26 mouse cellular contexts compared by ENCODE assay signal in genomic region chr10:122291091-122291490, GRCm38 (mm10).
DNase-seq lines count a peak whose midpoint lies in the region; ATAC-seq and TF ChIP-seq lines count a peak whose summit lies in the region.
"Had no signal": no experiment of that assay in that cellular context is flagged by ENCODE, and none has a peak within 500 bp of the region (broad histone marks: within the 10 kb centered on the region; RNA-seq: fewer than 3 reads in every experiment).

No protein-coding gene starts in this region.

- H3K4me2 ChIP-seq in kidney, postnatal 0 days (ENCODE audit: low read length) = no peak overlapping the region
- H3K4me2 ChIP-seq: heart, embryonic 13.5 days; limb, embryonic 12.5 days; liver, embryonic 13.5 days had no signal

- H3K27ac ChIP-seq in gastrocnemius, adult 2 months = peak overlapping the region; percentile 46; the same call in 1 of the 2 replicates
- H3K27ac ChIP-seq in kidney, postnatal 0 days = no peak overlapping the region
- H3K27ac ChIP-seq in embryonic fibroblast, embryonic 13.5 days (ENCODE audit: insufficient read depth, low read length) = peak overlapping the region; percentile 73
- no peak overlapping the region for H3K27ac ChIP-seq in cerebellum, adult 2 months (ENCODE audit: insufficient read depth, low read length)
- H3K27ac ChIP-seq: forebrain, embryonic 10.5 days; heart, embryonic 13.5 days; hindbrain, embryonic 10.5 days; limb, embryonic 12.5 days; liver, embryonic 13.5 days had no signal

- 56% methylated on average over 5 of the region's 5 CpGs for WGBS in kidney, postnatal 0 days
- 83% methylated on average over 5 of the region's 5 CpGs for WGBS in cerebellum, adult 2 months

- TF ChIP-seq CTCF in gastrocnemius, adult 2 months (IDR thresholded peaks at IDR 0.05) = no peak
- no peak for TF ChIP-seq CTCF in kidney, postnatal 0 days (IDR thresholded peaks at IDR 0.05; ENCODE audit: low read depth)
- TF ChIP-seq CTCF in embryonic fibroblast, embryonic 13.5 days (IDR thresholded peaks at IDR 0.05; ENCODE audit: borderline replicate concordance, insufficient read depth, low read length) = no peak
- no peak for TF ChIP-seq CTCF in cerebellum, adult 2 months (IDR thresholded peaks at IDR 0.05; ENCODE audit: borderline replicate concordance, insufficient read depth, low read depth, low read length)

- TF ChIP-seq POLR2A in embryonic fibroblast, embryonic 13.5 days (IDR thresholded peaks at IDR 0.05; ENCODE audit: low read depth, low read length) = no peak
- TF ChIP-seq POLR2A in cerebellum, adult 2 months (IDR thresholded peaks at IDR 0.05; ENCODE audit: borderline replicate concordance, insufficient read depth, low read length) = no peak

- DNase-seq in gastrocnemius, adult 2 months = peak; percentile 22
- no peak for DNase-seq in gastrocnemius, postnatal 10 days
- DNase-seq in kidney, postnatal 0 days (ENCODE audit: low spot score) = peak; percentile 64
- DNase-seq in kidney, postnatal 25 days = no peak
- peak; percentile 25 to 40 for DNase-seq in heart, postnatal 14 days
- no peak for DNase-seq in retina, embryonic 14.5 days (ENCODE audit: low spot score)
- DNase-seq in cerebellum, adult 2 months = no peak
- DNase-seq: adrenal gland, postnatal 14 days; cerebellum, adult 9-10 months; layer of hippocampus, postnatal 36 days; liver, embryonic 13.5 days; lung, adult 2 months; lung, postnatal 36 days; midbrain, embryonic 14.5 days; right cerebral cortex, postnatal 14 days; thymus, adult 18-20 months had no signal

- H3K9ac ChIP-seq in kidney, postnatal 0 days (ENCODE audit: low read depth, low read length) = no peak overlapping the region
- H3K9ac ChIP-seq: heart, embryonic 13.5 days; limb, embryonic 12.5 days; liver, embryonic 13.5 days had no signal

- no peaks in the 10 kb centered on the region for H3K4me1 ChIP-seq in kidney, postnatal 0 days (replicated peaks; ENCODE audit: insufficient read depth, low read length)
- H3K4me1 ChIP-seq in embryonic fibroblast, embryonic 13.5 days (ENCODE audit: control insufficient read depth, insufficient read depth, low read length) = no peaks in the 10 kb centered on the region
- H3K4me1 ChIP-seq in cerebellum, adult 2 months (ENCODE audit: control insufficient read depth, insufficient read depth, low read length) = no peaks in the 10 kb centered on the region
- H3K4me1 ChIP-seq: forebrain, embryonic 10.5 days; heart, embryonic 13.5 days; limb, embryonic 12.5 days; liver, embryonic 13.5 days had no signal

- no peaks in the 10 kb centered on the region for H3K27me3 ChIP-seq in kidney, postnatal 0 days (ENCODE audit: insufficient read depth, low read length)
- no peaks in the 10 kb centered on the region for H3K27me3 ChIP-seq in cerebellum, adult 2 months (ENCODE audit: control insufficient read depth, insufficient read depth, low read length)
- H3K27me3 ChIP-seq: heart, embryonic 13.5 days; limb, embryonic 12.5 days; liver, embryonic 13.5 days; megakaryocyte, embryonic 14.5 days had no signal

- no peaks in the 10 kb centered on the region for H3K36me3 ChIP-seq in kidney, postnatal 0 days (ENCODE audit: insufficient read depth, low read length)
- H3K36me3 ChIP-seq: forebrain, embryonic 10.5 days; heart, embryonic 13.5 days; hindbrain, embryonic 10.5 days; limb, embryonic 12.5 days; liver, embryonic 13.5 days had no signal

- no peak for ATAC-seq in kidney, postnatal 0 days (replicated peaks; ENCODE audit: low FRiP score, low read depth)
- ATAC-seq: CD4-positive, CD25-positive, alpha-beta regulatory T cell, adult 4 months; forebrain, embryonic 16.5 days; hindbrain, embryonic 16.5 days; intestine, embryonic 16.5 days had no signal

- intact Hi-C loops in gastrocnemius, adult 2 months (cut with DNase I) = no loop called here
- intact Hi-C loops in heart, postnatal 14 days (cut with DNase I) = no loop called here

- H3K4me3 ChIP-seq in gastrocnemius, adult 2 months = no peak overlapping the region
- H3K4me3 ChIP-seq in kidney, postnatal 0 days (replicated peaks; ENCODE audit: low read depth, low read length) = no peak overlapping the region
- no peak overlapping the region for H3K4me3 ChIP-seq in embryonic fibroblast, embryonic 13.5 days (ENCODE audit: insufficient read depth, low read length)
- no peak overlapping the region for H3K4me3 ChIP-seq in cerebellum, adult 2 months (replicated peaks; ENCODE audit: insufficient read depth, low read depth, low read length)
- H3K4me3 ChIP-seq: forebrain, embryonic 10.5 days; heart, embryonic 13.5 days; hindbrain, embryonic 10.5 days; limb, embryonic 12.5 days; liver, embryonic 13.5 days; megakaryocyte, embryonic 14.5 days had no signal

- no peaks in the 10 kb centered on the region for H3K9me3 ChIP-seq in kidney, postnatal 0 days (replicated peaks; ENCODE audit: low read length)
- H3K9me3 ChIP-seq: forebrain, embryonic 10.5 days; heart, embryonic 13.5 days; hindbrain, embryonic 10.5 days; limb, embryonic 12.5 days; liver, embryonic 13.5 days had no signal

Comparison
In these comparisons a context has a peak if more than half of its experiments do, and no peak if none do; other contexts are left out.
1. DNase-seq: peak in gastrocnemius, adult 2 months (single experiment), kidney, postnatal 0 days (single experiment) and heart, postnatal 14 days (2 of 2); none in gastrocnemius, postnatal 10 days (single experiment), kidney, postnatal 25 days (0 of 2), retina, embryonic 14.5 days (single experiment) and cerebellum, adult 2 months (0 of 2).
2. H3K27ac ChIP-seq: peak in gastrocnemius, adult 2 months (single experiment) and embryonic fibroblast, embryonic 13.5 days (single experiment); none in kidney, postnatal 0 days (single experiment) and cerebellum, adult 2 months (single experiment).